Mouse (Mus musculus): ENCODE measurements around the gene Olfr160. TPM values are rescaled to one million over a fixed set of nuclear protein-coding genes. Genes with fewer than 3 reads are reported as not detected.

The Olfr160 gene
- under 1 TPM in 1 of 2 experiments, not detected in 1; 0.41 TPM for polyA plus RNA-seq (2017; shearing (Covaris generic))

GRCm38 (mm10) chr9:37716150-37716549 is at the start of gene Olfr160:
Olfr160 (minus strand) TSS chr9:37716250.
- no peak for ATAC-seq

DNA sequence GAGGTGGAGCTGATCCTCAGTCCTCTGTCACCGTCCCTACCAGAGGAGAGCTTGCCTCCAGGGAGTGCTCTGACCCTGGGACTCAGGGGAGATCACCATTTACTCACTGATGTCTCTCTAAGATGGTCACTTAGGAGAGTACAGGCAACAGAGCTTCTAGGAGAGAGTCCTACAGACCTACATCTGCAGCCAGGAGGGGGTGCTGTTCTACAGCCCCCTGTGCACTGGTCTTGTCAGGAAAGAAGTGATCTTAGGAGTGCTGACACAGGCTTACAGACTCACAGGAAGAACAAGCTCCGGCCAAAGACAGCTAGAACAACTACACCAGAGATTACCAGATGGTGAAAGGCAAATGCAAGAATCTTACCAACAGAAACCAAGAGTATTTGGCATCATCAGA is 46.5 kb upstream of the Olfr160 start:
- no peak for ATAC-seq

- no peak for ATAC-seq
Measured at GRCm38 (mm10) chr9:37761728-37762127, 45.7 kb upstream of the Olfr160 start.

DNA sequence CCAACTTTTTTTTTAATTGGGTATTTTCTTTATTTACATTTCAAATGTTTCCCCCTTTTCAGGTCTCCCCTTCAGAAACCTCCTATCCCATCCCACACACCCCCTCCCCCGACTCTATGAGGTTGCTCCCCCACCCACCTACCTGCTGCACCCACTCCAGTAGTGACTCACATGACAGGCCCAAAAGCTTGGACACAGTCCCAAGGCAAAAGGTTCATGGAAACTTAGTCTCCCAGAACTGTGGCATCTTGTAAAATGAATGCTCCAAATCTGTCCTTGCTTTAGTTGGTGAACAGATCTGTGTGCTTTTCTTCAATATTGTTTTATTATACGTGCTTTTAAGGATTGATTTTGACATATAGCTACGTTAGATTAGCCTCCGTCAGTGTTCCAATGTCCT is 36.0 kb upstream of the Olfr160 start:
- ATAC-seq: no peak

- no peak for ATAC-seq
Measured at GRCm38 (mm10) chr9:37751467-37751866, 35.4 kb upstream of the Olfr160 start.

DNA sequence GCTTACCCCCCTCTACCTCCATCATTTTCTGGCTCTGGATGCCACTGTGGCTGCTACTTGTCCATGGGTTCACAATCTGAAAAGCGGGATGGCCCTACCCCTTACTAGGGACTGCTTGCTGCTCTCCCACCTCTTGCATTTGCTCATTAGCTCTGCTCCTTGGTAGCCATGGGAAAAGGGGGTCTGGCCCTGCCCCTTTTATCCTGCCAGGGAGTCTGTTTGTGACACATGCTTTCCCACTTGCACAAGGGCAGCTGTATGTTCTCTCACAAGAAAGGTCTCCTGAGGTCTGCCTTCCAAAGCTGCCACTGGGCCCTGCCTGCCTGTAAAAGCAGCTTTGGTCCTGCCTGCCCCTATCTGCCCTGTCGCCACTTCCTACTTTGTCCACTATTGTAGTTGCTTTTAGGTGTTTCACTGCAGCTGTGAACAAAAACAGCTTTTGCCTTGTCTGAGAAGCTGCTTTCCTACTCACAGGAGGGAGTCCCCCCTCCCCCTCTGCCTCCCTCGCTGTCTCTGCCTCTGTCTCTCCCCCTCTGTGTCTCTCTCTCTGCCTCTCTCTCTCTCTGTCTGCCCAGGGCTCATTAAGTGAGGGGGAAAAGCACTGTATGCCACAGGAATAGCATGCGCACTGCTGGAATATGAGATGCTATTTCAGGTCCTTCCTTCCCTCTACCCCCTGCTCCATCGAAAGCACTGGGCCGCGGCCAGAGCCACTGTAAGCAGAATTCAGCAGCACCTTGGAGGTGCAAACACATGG is 34.4 kb upstream of the Olfr160 start:
- no peak for ATAC-seq

- no peak for ATAC-seq
Measured at GRCm38 (mm10) chr9:37744806-37745205, 28.8 kb upstream of the Olfr160 start, which contains the start of gene Olfr874. Olfr874 (plus strand) TSS chr9:37745106.

DNA sequence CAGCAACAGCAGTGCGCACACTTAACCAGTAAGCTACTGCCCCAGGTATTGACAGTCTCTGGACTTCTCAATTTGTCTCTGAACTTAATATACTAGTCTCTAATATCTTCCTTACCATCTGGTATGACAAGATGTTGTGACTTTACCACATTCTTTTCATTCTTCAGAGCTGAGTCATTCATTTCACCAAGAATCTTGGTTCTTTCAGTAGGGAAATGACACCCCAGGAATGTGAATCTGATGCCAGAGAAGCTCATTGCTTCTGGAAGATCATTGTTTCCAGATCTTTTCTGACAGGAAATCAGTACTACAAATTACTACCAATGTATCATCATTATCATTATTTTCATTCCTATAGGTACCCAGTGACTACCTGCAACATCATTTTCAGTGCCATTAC is 18.3 kb upstream of the Olfr160 start:
- no peak for ATAC-seq

GRCm38 (mm10) chr9:37689970-37690686 is 25.9 kb downstream of the Olfr160 start:
- no peak for ATAC-seq

DNA sequence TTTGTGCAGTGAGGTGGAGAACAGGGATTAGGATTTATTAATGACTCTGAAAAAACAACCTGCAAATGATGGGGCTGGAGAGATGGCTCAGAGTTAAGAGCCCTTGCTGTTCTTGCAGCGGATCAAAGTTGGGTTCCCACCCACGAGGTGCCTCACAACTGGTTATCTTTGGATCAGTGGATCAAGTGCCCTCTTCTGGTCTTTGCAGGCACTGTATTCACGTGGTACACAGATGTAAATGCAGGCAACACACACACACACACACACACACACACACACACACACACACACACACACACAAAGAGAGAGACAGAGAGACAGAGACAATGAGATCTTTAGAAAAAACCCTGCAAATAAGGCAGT is 28.1 kb downstream of the Olfr160 start:
- ATAC-seq: no peak

GRCm38 (mm10) chr9:37687288-37687940 is 28.6 kb downstream of the Olfr160 start:
- no peak for ATAC-seq

GRCm38 (mm10) chr9:37681123-37681522 is 34.9 kb downstream of the Olfr160 start:
- ATAC-seq: no peak

- no peak for ATAC-seq
Measured at GRCm38 (mm10) chr9:37675287-37675686, 40.8 kb downstream of the Olfr160 start.

GRCm38 (mm10) chr9:37670261-37670660 is 45.8 kb downstream of the Olfr160 start:
- ATAC-seq: no peak

DNA sequence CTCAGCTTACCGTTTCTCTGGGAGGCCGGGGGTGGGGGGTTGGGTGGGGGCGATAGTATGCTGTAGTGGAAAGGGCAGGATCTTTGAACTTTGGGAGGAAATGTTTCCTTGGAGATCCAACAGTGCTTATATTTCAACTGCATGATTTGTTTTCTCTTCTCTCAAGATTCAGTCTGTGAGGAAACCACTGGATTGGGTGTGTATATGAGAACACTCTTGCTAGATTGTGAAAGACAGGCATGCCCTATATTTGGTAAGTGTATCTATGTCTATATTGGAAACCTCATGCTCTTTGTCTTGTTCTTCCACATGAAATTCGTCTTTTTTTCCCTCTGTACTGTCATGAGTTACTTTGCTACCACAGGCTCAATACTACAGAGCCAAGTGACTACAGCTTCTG is 46.4 kb downstream of the Olfr160 start:
- ATAC-seq: no peak

DNA sequence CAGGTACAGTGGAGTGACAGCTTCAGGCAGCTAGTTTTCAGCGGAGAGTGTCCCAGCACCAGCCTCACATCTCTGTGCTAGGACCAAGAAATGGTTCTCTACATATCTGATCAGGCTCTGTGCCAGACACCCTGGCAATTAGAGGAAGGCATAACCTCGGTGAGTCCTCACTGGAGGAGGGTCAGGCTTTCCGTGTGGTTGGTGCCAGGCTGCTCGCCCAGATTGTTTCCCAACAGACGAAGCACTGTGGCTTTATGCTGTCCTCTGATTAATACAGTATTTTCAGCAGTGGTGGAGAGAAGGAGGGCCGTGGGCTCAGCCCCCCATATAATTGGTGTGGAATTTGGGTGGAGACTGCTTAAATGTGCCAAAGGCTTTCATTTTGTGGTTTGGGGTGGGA is 46.9 kb downstream of the Olfr160 start, which contains the start of gene Panx3:
TSS of gene Panx3 (minus strand) at position 121 of the 400 bp plus-strand sequence.
- no peak for ATAC-seq

DNA sequence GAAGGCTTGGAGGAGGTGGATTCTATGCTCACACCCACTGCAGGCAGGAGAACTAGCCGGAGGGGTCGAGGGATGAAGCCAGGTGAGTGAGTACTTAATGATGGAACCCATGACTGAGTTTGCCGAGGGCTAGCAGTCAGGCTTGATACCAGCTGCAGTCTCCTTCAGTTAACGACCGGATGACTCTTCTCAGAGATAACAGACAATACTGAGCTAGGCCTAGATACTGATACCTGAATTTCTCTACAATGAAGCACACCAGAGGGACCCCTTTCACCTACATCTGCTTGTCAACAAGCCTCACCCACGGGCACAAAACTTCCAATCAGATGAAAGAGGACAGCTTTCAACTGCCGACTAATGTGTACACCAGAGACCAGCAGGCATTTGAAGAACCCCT is 50.0 kb downstream of the Olfr160 start:
- ATAC-seq: no peak

- ATAC-seq: no peak
Measured at GRCm38 (mm10) chr9:37664604-37665003, 51.4 kb downstream of the Olfr160 start.

- no peak for ATAC-seq
Measured at GRCm38 (mm10) chr9:37663210-37663609, 52.8 kb downstream of the Olfr160 start.

DNA sequence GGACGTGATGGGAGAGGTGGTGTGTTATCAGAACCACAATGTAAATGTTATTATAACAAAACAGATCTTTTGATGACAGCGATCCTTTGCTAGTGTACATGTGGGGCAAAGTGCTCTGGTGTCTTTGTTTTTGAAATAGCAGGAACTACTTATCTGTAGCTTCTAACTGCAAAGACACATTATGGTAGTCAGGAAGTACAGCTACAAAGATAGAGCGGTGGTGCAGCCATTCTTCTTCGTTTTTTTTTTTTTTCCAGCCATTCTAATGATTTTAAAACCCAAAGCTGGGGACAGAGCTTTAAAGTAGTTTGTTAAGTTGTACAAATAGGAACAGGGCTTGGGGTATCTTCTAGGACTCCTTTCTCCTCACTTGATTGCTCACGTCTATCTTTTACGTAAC is 56.6 kb downstream of the Olfr160 start:
- ATAC-seq: no peak

All from activated CD4-positive, CD25-positive, alpha-beta regulatory T cell, adult 4 months (primary cell).